Mouse (Mus musculus): Measurements from ENCODE around the gene Sipa1l3. TPM values are rescaled to one million over a fixed set of nuclear protein-coding genes. Genes with fewer than 3 reads are reported as not detected.

Sipa1l3 gene
- polyA plus RNA-seq, 1 experiment = 30.3 TPM

GRCm38 (mm10) chr7:29441151-29441550 is 77.3 kb downstream of the Sipa1l3 start:
- Histone ChIP-seq H3K4me1 (ENCODE audit: control insufficient read depth, insufficient read depth, insufficient read length) (no peaks in the 10 kb centered on the region), H3K27me3 (ENCODE audit: control insufficient read depth, insufficient read depth, low read length) (no peaks in the 10 kb centered on the region), H3K4me3 (ENCODE audit: extremely low read depth, insufficient read depth, insufficient read length) (no peak overlapping the region), H3K36me3 (ENCODE audit: control insufficient read depth, insufficient read depth, low read length) (no peaks in the 10 kb centered on the region), H3K27ac (ENCODE audit: insufficient read depth, low read length) (no peak overlapping the region)
- no peak for DNase-seq (ENCODE audit: low read depth in 1 of 2, low spot score in 2 of 2)
- TF ChIP-seq CTCF (IDR thresholded peaks at IDR 0.05; ENCODE audit: extremely low read depth, insufficient read depth, insufficient read length, insufficient replicate concordance) = no peak
- WGBS = 75% methylated on average over 9 of the region's 9 CpGs

GRCm38 (mm10) chr7:29438655-29439282 is 79.7 kb downstream of the Sipa1l3 start:
- DNase-seq (ENCODE audit: low read depth in 1 of 2, low spot score in 2 of 2) = no peak
- Histone ChIP-seq H3K36me3 (ENCODE audit: control insufficient read depth, insufficient read depth, low read length) (no peaks in the 10 kb centered on the region; the same call in 1 of the 2 replicates), H3K27ac (ENCODE audit: insufficient read depth, low read length) (no peak overlapping the region), H3K4me3 (ENCODE audit: extremely low read depth, insufficient read depth, insufficient read length) (no peak overlapping the region), H3K4me1 (ENCODE audit: control insufficient read depth, insufficient read depth, insufficient read length) (no peaks in the 10 kb centered on the region), H3K27me3 (ENCODE audit: control insufficient read depth, insufficient read depth, low read length) (no peaks in the 10 kb centered on the region)
- WGBS = 93% methylated on average over 16 of the region's 16 CpGs
- TF ChIP-seq POLR2A (IDR thresholded peaks at IDR 0.05; ENCODE audit: low read depth, low read length) (no peak), CTCF (IDR thresholded peaks at IDR 0.05; ENCODE audit: extremely low read depth, insufficient read depth, insufficient read length, insufficient replicate concordance) (no peak)

DNA sequence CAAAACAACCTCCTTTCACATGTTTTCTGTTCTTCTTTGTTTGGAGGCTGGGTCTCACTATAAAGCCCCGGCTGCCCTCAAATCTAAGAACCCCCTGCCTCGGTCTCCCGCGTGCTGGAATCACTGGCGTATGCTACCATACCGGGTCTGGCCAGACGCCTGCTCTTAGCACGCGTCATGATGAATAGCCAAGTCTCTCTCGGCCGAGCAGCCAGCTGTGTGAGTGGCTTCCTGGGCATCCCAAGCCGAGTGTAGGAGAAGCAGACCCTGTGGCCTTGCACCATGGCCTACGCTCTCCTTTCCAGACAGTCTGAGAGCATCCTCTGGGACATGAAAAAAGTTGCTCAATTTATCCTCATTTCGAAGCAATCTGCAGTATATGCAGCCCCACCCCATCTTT is 80.2 kb downstream of the Sipa1l3 start:
- WGBS = 95% methylated on average over 14 of the region's 14 CpGs
- no peak for TF ChIP-seq CTCF (IDR thresholded peaks at IDR 0.05; ENCODE audit: extremely low read depth, insufficient read depth, insufficient read length, insufficient replicate concordance)
- TF ChIP-seq POLR2A (IDR thresholded peaks at IDR 0.05; ENCODE audit: low read depth, low read length) = no peak
- DNase-seq (ENCODE audit: low read depth in 1 of 2, low spot score in 2 of 2) = no peak
- no peak overlapping the region for H3K4me3 ChIP-seq (ENCODE audit: extremely low read depth, insufficient read depth, insufficient read length)
- H3K36me3 ChIP-seq (ENCODE audit: control insufficient read depth, insufficient read depth, low read length) = no peaks in the 10 kb centered on the region; the same call in 1 of the 2 replicates
- H3K27me3 ChIP-seq (ENCODE audit: control insufficient read depth, insufficient read depth, low read length) = no peaks in the 10 kb centered on the region
- no peaks in the 10 kb centered on the region for H3K4me1 ChIP-seq (ENCODE audit: control insufficient read depth, insufficient read depth, insufficient read length)
- H3K27ac ChIP-seq (ENCODE audit: insufficient read depth, low read length) = no peak overlapping the region

DNA sequence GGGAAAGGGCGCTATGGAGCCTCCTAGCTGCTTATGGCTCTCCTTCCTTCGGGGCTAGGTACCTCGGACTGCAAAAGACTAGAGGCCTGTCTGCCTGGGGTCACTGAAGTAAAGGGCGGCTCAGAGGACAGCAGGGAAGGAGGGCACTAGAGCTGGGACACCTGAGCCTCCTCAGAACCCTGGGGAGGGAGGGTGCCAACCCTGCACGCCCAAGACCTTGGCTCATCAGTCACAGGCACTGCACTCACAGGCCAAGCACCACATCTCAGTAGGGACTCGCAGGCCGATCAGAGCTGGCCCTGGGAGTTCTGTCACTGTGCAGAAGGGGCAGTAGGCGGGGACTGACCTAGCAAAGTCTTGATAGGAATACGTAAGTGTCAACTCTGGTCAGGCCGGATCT is 81.4 kb downstream of the Sipa1l3 start:
- Histone ChIP-seq H3K4me1 (ENCODE audit: control insufficient read depth, insufficient read depth, insufficient read length) (no peaks in the 10 kb centered on the region), H3K27ac (ENCODE audit: insufficient read depth, low read length) (no peak overlapping the region), H3K36me3 (ENCODE audit: control insufficient read depth, insufficient read depth, low read length) (no peaks in the 10 kb centered on the region; the same call in 1 of the 2 replicates), H3K4me3 (ENCODE audit: extremely low read depth, insufficient read depth, insufficient read length) (no peak overlapping the region), H3K27me3 (ENCODE audit: control insufficient read depth, insufficient read depth, low read length) (no peaks in the 10 kb centered on the region)
- WGBS = 90% methylated on average over 10 of the region's 10 CpGs
- TF ChIP-seq POLR2A (IDR thresholded peaks at IDR 0.05; ENCODE audit: low read depth, low read length) (no peak), CTCF (IDR thresholded peaks at IDR 0.05; ENCODE audit: extremely low read depth, insufficient read depth, insufficient read length, insufficient replicate concordance) (no peak)
- DNase-seq (ENCODE audit: low read depth in 1 of 2, low spot score in 2 of 2) = no peak

DNA sequence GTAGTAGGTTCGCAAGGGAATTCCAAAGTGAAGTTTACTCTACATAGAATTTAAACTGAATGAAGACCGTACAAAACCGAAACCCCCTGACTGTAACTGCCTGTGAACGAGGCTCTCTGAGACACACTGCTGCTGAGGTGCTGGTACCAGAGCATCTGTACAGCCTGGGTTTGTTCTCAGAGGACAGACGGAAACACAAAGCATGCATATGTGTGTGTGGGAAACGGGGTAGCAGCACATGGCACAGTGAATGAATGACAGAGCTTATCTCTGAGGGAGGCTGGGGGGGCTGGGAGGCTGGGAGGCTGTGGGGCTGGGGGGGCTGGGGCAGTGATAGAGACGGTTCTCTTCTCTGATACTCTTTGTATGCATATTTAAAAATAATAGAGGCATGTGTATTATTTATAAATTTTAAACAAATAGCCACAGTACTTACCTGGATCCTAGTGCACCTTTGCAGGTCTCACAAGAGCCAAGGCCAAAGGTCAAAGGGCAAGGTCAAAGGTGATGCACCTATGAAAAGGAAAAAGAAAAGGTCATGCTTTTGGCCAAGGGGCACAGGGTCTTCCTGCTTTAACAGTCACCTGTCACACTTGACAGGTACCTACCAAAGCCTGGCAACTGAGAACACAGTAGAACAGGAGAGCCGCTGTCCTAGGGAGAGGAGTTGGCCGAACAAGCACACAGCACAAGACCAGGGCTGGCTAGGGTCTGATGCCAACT is 84.0 kb downstream of the Sipa1l3 start:
- no peaks in the 10 kb centered on the region; the same call in 1 of the 2 replicates for H3K36me3 ChIP-seq (ENCODE audit: control insufficient read depth, insufficient read depth, low read length)
- H3K27me3 ChIP-seq (ENCODE audit: control insufficient read depth, insufficient read depth, low read length) = no peaks in the 10 kb centered on the region
- H3K4me3 ChIP-seq (ENCODE audit: extremely low read depth, insufficient read depth, insufficient read length) = no peak overlapping the region
- WGBS = 89% methylated on average over 9 of the region's 9 CpGs
- DNase-seq (ENCODE audit: low read depth in 1 of 2, low spot score in 2 of 2) = no peak
- H3K27ac ChIP-seq (ENCODE audit: insufficient read depth, low read length) = no peak overlapping the region
- TF ChIP-seq CTCF (IDR thresholded peaks at IDR 0.05; ENCODE audit: extremely low read depth, insufficient read depth, insufficient read length, insufficient replicate concordance) = no peak
- no peak for TF ChIP-seq POLR2A (IDR thresholded peaks at IDR 0.05; ENCODE audit: low read depth, low read length)
- no peaks in the 10 kb centered on the region for H3K4me1 ChIP-seq (ENCODE audit: control insufficient read depth, insufficient read depth, insufficient read length)

- DNase-seq (ENCODE audit: low read depth in 1 of 2, low spot score in 2 of 2) = no peak
- no peaks in the 10 kb centered on the region for H3K27me3 ChIP-seq (ENCODE audit: control insufficient read depth, insufficient read depth, low read length)
- 78% methylated on average over 10 of the region's 10 CpGs for WGBS
- H3K4me3 ChIP-seq (ENCODE audit: extremely low read depth, insufficient read depth, insufficient read length) = no peak overlapping the region
- TF ChIP-seq CTCF (IDR thresholded peaks at IDR 0.05; ENCODE audit: extremely low read depth, insufficient read depth, insufficient read length, insufficient replicate concordance) (no peak), POLR2A (IDR thresholded peaks at IDR 0.05; ENCODE audit: low read depth, low read length) (no peak)
- H3K4me1 ChIP-seq (ENCODE audit: control insufficient read depth, insufficient read depth, insufficient read length) = no peaks in the 10 kb centered on the region
- no peak overlapping the region for H3K27ac ChIP-seq (ENCODE audit: insufficient read depth, low read length)
- no peaks in the 10 kb centered on the region; the same call in 1 of the 2 replicates for H3K36me3 ChIP-seq (ENCODE audit: control insufficient read depth, insufficient read depth, low read length)
Observed at GRCm38 (mm10) chr7:29433725-29434124, 84.7 kb downstream of the Sipa1l3 start.

Data from spleen, adult 2 months (tissue).